Mouse (Mus musculus): Measurements from ENCODE around the gene Olfr69. TPM values are rescaled to one million over a fixed set of nuclear protein-coding genes. Genes with fewer than 3 reads are reported as not detected.
"Not testable (repeated sequence)": the region's sequence is repeated elsewhere in the genome, so short reads cannot be mapped to it uniquely, and the experiment has no call there.

Gene Olfr69
- total RNA-seq (2014; rRNA removed) (not detected in 2 replicates), polyA plus RNA-seq (2015; fragmentation: Nextera tagmentation; extraction: Ambion mirVana) (not detected in 2 replicates)

GRCm38 (mm10) chr7:103771494-103771893, at the start of gene Olfr69:
Gene Olfr69 (minus strand): TSS chr7:103771594.
- DNase-seq (no peak), ATAC-seq (no peak)
- H3K36me3 ChIP-seq (ENCODE audit: insufficient read depth) = no peaks in the 10 kb centered on the region
- H3K4me2 ChIP-seq (ENCODE audit: low read depth) = no peak within 1 kb of the TSS
- no peak within 1 kb of the TSS for H3K27ac ChIP-seq (ENCODE audit: low read depth, low read length)
- 80% methylated on average over 2 of the region's 2 CpGs for WGBS
- no peaks in the 10 kb centered on the region for H3K4me1 ChIP-seq (ENCODE audit: insufficient read depth)
- H3K9ac ChIP-seq = no peak within 1 kb of the TSS
- no peak within 1 kb of the TSS for H3K4me3 ChIP-seq (ENCODE audit: low read depth, low read length)
- TF ChIP-seq CTCF (IDR thresholded peaks at IDR 0.05; ENCODE audit: low read depth) = no peak
- H3K27me3 ChIP-seq (ENCODE audit: insufficient read depth, low read length) = no peaks in the 10 kb centered on the region
- H3K9me3 ChIP-seq (ENCODE audit: low read length) = no peaks in the 10 kb centered on the region

- 91% methylated on average over 1 of the region's 2 CpGs for WGBS
- not testable (repeated sequence) for H3K27ac ChIP-seq (ENCODE audit: low read depth, low read length); ATAC-seq; H3K27me3 ChIP-seq (ENCODE audit: insufficient read depth, low read length); H3K4me1 ChIP-seq (ENCODE audit: insufficient read depth); H3K9ac ChIP-seq; H3K4me3 ChIP-seq (ENCODE audit: low read depth, low read length); H3K36me3 ChIP-seq (ENCODE audit: insufficient read depth); H3K4me2 ChIP-seq (ENCODE audit: low read depth); DNase-seq; H3K9me3 ChIP-seq (ENCODE audit: low read length)
Measured at GRCm38 (mm10) chr7:103815085-103815484, 43.7 kb upstream of the Olfr69 start.

- Histone ChIP-seq H3K9me3 (ENCODE audit: low read length) (no peaks in the 10 kb centered on the region), H3K4me2 (ENCODE audit: low read depth) (no peak within 1 kb of the TSS), H3K9ac (no peak within 1 kb of the TSS), H3K36me3 (ENCODE audit: insufficient read depth) (no peaks in the 10 kb centered on the region), H3K4me3 (ENCODE audit: low read depth, low read length) (no peak within 1 kb of the TSS), H3K27ac (ENCODE audit: low read depth, low read length) (no peak within 1 kb of the TSS), H3K4me1 (ENCODE audit: insufficient read depth) (no peaks in the 10 kb centered on the region), H3K27me3 (ENCODE audit: insufficient read depth, low read length) (no peaks in the 10 kb centered on the region)
- ATAC-seq = no peak
- DNase-seq = no peak
- 87% methylated on average over 3 of the region's 3 CpGs for WGBS
- TF ChIP-seq CTCF (IDR thresholded peaks at IDR 0.05; ENCODE audit: low read depth) = no peak
Measured at GRCm38 (mm10) chr7:103813766-103814165, 42.4 kb upstream of the Olfr69 start, which contains the start of gene Hbb-bt. Gene Hbb-bt (minus strand): TSS chr7:103813996.

GRCm38 (mm10) chr7:103813152-103813551, 41.8 kb upstream of the Olfr69 start:
- DNase-seq; H3K36me3 ChIP-seq (ENCODE audit: insufficient read depth); H3K4me1 ChIP-seq (ENCODE audit: insufficient read depth); H3K4me2 ChIP-seq (ENCODE audit: low read depth); H3K27ac ChIP-seq (ENCODE audit: low read depth, low read length); H3K4me3 ChIP-seq (ENCODE audit: low read depth, low read length); H3K9me3 ChIP-seq (ENCODE audit: low read length); H3K9ac ChIP-seq; H3K27me3 ChIP-seq (ENCODE audit: insufficient read depth, low read length); ATAC-seq: not testable (repeated sequence)
- WGBS = no CpG with 5 or more reads among the region's 3 CpGs

- Histone ChIP-seq H3K4me3 (ENCODE audit: low read depth, low read length) (no peak overlapping the region), H3K9me3 (ENCODE audit: low read length) (no peaks in the 10 kb centered on the region), H3K27me3 (ENCODE audit: insufficient read depth, low read length) (no peaks in the 10 kb centered on the region), H3K4me1 (ENCODE audit: insufficient read depth) (no peaks in the 10 kb centered on the region), H3K36me3 (ENCODE audit: insufficient read depth) (no peaks in the 10 kb centered on the region), H3K9ac (no peak overlapping the region), H3K27ac (ENCODE audit: low read depth, low read length) (no peak overlapping the region), H3K4me2 (ENCODE audit: low read depth) (no peak overlapping the region)
- TF ChIP-seq CTCF (IDR thresholded peaks at IDR 0.05; ENCODE audit: low read depth) = no peak
- no peak for DNase-seq
- 62% methylated on average over 1 of the region's 1 CpGs for WGBS
- ATAC-seq = no peak
Measured at GRCm38 (mm10) chr7:103812174-103812573, 40.8 kb upstream of the Olfr69 start.

- Histone ChIP-seq H3K4me2 (ENCODE audit: low read depth) (no peak overlapping the region), H3K4me1 (ENCODE audit: insufficient read depth) (no peaks in the 10 kb centered on the region), H3K27ac (ENCODE audit: low read depth, low read length) (no peak overlapping the region), H3K9ac (no peak overlapping the region), H3K9me3 (ENCODE audit: low read length) (no peaks in the 10 kb centered on the region), H3K36me3 (ENCODE audit: insufficient read depth) (no peaks in the 10 kb centered on the region), H3K27me3 (ENCODE audit: insufficient read depth, low read length) (no peaks in the 10 kb centered on the region), H3K4me3 (ENCODE audit: low read depth, low read length) (no peak overlapping the region)
- ATAC-seq (no peak), DNase-seq (no peak)
- 88% methylated on average over 1 of the region's 1 CpGs for WGBS
- no peak for TF ChIP-seq CTCF (IDR thresholded peaks at IDR 0.05; ENCODE audit: low read depth)
Measured at GRCm38 (mm10) chr7:103811223-103811845, 39.9 kb upstream of the Olfr69 start.

- no peak for DNase-seq
- no peaks in the 10 kb centered on the region for H3K36me3 ChIP-seq (ENCODE audit: insufficient read depth)
- TF ChIP-seq CTCF (IDR thresholded peaks at IDR 0.05; ENCODE audit: low read depth) = no peak
Measured at GRCm38 (mm10) chr7:103810746-103811145, 39.4 kb upstream of the Olfr69 start.

More at GRCm38 (mm10) chr7:103810746-103811145, 39.4 kb upstream of the Olfr69 start:
- Histone ChIP-seq H3K4me2 (ENCODE audit: low read depth) (no peak overlapping the region), H3K27me3 (ENCODE audit: insufficient read depth, low read length) (no peaks in the 10 kb centered on the region), H3K4me3 (ENCODE audit: low read depth, low read length) (no peak overlapping the region), H3K4me1 (ENCODE audit: insufficient read depth) (no peaks in the 10 kb centered on the region), H3K27ac (ENCODE audit: low read depth, low read length) (no peak overlapping the region), H3K9ac (no peak overlapping the region), H3K9me3 (ENCODE audit: low read length) (no peaks in the 10 kb centered on the region)
- WGBS = 81% methylated on average over 3 of the region's 3 CpGs
- ATAC-seq = no peak

Measured in forebrain, postnatal 0 days (tissue).